Mouse (Mus musculus) C2C12 (cell line): Measurements from ENCODE around the gene Cdyl2. TPM values are rescaled to one million over a fixed set of nuclear protein-coding genes. Genes with fewer than 3 reads are reported as not detected.

ENCODE experiments used
- H3K27me3 ChIP-seq: one replicate; pipeline ENCODE4 v1.6.1; 2011; ENCODE audit not compliant: control insufficient read depth, insufficient read depth, insufficient read length
- H3K36me3 ChIP-seq: one replicate; pipeline ENCODE4 v1.6.1; 2011; ENCODE audit not compliant: control insufficient read depth, insufficient read depth
- H3K4me3 ChIP-seq: one replicate; pipeline ENCODE4 v1.5.1; 2011; ENCODE audit warnings: mild to moderate bottlenecking, control low read depth; ENCODE audit not compliant: poor library complexity, insufficient read depth, severe bottlenecking
- H3K79me2 ChIP-seq: one replicate; pipeline ENCODE4 v1.6.1; 2011; ENCODE audit not compliant: control insufficient read depth, insufficient read depth
- H3K79me3 ChIP-seq: one replicate; pipeline ENCODE4 v1.6.1; 2011; ENCODE audit warnings: low read depth, control low read depth
- H3ac ChIP-seq: one replicate; pipeline ENCODE3; 2011; ENCODE audit warnings: low read depth; ENCODE audit not compliant: control insufficient read depth, insufficient read length
- CEBPB ChIP-seq: IDR thresholded peaks from one replicate; pipeline ENCODE4 v1.6.1; 2011; ENCODE audit warnings: low read depth, mild to moderate bottlenecking, control low read depth, moderate library complexity
- CTCF ChIP-seq: IDR thresholded peaks from one replicate; pipeline ENCODE4 v1.5.1; 2011; ENCODE audit not compliant: control insufficient read depth, insufficient read depth, insufficient read length
- FOSL1 ChIP-seq: IDR thresholded peaks from one replicate; pipeline ENCODE4 v1.8.0; 2011; ENCODE audit warnings: mild to moderate bottlenecking, low read length; ENCODE audit not compliant: poor library complexity, insufficient read depth, severe bottlenecking
- MAX ChIP-seq: IDR thresholded peaks from one replicate; pipeline ENCODE4 v1.6.1; 2011; ENCODE audit warnings: mild to moderate bottlenecking, control low read depth
- MYOD1 ChIP-seq: IDR thresholded peaks from one replicate; pipeline ENCODE4 v1.6.1; 2011; ENCODE audit warnings: low read depth; ENCODE audit not compliant: control insufficient read depth, insufficient read length
- MYOG ChIP-seq: IDR thresholded peaks from one replicate; pipeline ENCODE4 v1.6.1; 2011; ENCODE audit not compliant: control insufficient read depth, insufficient read length; ENCODE audit errors: extremely low read depth
- USF1 ChIP-seq: IDR thresholded peaks from one replicate; pipeline ENCODE4 v1.6.1; 2011; ENCODE audit warnings: low read depth, mild to moderate bottlenecking, control low read depth, moderate library complexity
- polyA plus RNA-seq: library from polyadenylated mRNA; unstranded; fragments of >200 nt; fragmentation: generic; extraction: Trizol; gene quantifications from one replicate; pipeline ENCODE4 v1.2.1, GENCODE M21; 2012; ENCODE audit warnings: missing spikeins

Gene Cdyl2
- polyA plus RNA-seq, 1 experiment, result 0.35 TPM

DNA sequence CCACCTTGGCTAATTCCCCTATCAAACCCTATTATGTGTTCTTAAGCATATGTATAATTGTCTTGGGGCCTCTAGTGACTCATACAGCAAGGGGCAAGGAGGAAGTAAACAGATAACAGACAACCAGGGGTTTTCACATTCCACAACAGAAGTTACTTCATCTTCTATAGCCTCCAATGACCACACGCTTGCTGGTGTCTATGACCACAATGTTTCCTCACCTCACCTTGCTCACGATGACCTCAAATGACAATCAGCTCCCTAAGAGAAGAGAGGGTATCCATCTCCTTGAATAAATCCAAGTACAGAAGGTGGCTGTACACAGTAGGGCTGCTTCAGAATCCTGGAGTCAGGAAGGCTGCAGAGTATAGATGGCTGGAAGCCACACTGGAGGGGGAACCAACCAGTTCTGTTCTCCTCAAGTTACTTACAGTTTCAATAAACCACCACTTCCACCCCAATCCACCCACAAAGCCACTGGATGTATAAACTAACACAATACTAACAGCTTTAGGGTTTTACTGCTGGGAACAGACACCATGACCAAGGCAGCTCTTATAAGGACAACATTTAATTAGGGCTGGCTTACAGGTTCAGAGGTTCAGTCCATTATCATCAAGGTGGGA, 104.8 kb downstream of the Cdyl2 start:
- H3K27me3 ChIP-seq, result no peaks in the 10 kb centered on the region
- no peaks in the 10 kb centered on the region for H3K36me3 ChIP-seq
- no peak overlapping the region for H3K4me3 ChIP-seq
- no peaks in the 10 kb centered on the region for H3K79me3 ChIP-seq
- H3ac ChIP-seq, result no peak overlapping the region
- no peak for TF ChIP-seq CTCF
- no peak for TF ChIP-seq MAX
- no peak for TF ChIP-seq USF1
- no peak for TF ChIP-seq FOSL1
- no peaks in the 10 kb centered on the region for H3K79me2 ChIP-seq

DNA sequence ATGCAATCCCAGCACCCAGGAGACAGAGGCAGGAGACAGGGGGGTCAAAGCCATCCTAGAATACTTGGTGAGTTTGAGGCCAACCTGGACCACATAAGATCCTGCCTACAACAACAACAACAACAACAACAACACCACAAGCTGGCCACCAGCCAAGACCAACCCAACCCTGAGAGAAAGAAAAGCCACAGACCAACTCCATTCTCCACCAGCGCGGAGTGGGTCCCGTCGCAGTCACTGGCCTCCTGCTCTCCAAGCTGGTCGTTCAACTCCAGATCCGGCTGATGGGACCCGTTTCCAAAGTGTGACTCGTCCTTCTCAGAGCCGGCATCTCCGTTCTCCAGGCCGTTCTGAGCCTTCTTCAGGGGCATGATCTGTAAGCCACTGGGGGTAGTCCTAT, 109.2 kb downstream of the Cdyl2 start:
- no peak overlapping the region for H3K4me3 ChIP-seq
- H3K79me2 ChIP-seq, result no peaks in the 10 kb centered on the region
- no peaks in the 10 kb centered on the region for H3K27me3 ChIP-seq
- H3ac ChIP-seq, result no peak overlapping the region
- TF ChIP-seq CTCF (no peak), MAX (no peak)
- no peaks in the 10 kb centered on the region for H3K79me3 ChIP-seq
- H3K36me3 ChIP-seq, result no peaks in the 10 kb centered on the region

DNA sequence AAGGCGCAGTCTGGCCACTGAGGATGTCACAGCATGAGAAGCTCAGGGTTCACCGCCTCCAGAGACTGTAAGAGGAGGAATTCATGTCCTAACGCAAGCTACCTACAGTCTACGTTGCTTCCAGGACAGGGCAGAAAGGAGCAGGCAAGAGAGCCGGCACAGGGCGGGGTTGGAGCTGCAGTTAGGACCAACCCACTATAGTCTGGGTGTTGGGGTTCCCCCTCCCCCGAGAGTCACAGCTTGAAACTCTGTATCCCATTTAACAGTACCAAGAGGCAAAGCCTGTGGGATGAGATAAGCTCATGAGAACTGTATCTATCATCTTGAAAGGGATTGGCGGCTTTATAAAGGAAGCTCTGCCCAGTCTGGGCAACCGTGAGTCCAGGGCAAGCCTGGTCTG, 110.5 kb downstream of the Cdyl2 start:
- TF ChIP-seq CTCF (no peak), MAX (no peak), CEBPB (no peak), FOSL1 (no peak), MYOD1 (no peak), MYOG (no peak), USF1 (no peak)
- no peaks in the 10 kb centered on the region for H3K36me3 ChIP-seq
- H3K79me2 ChIP-seq, result no peaks in the 10 kb centered on the region
- H3K27me3 ChIP-seq, result no peaks in the 10 kb centered on the region
- no peaks in the 10 kb centered on the region for H3K79me3 ChIP-seq
- no peak overlapping the region for H3K4me3 ChIP-seq
- H3ac ChIP-seq, result no peak overlapping the region

DNA sequence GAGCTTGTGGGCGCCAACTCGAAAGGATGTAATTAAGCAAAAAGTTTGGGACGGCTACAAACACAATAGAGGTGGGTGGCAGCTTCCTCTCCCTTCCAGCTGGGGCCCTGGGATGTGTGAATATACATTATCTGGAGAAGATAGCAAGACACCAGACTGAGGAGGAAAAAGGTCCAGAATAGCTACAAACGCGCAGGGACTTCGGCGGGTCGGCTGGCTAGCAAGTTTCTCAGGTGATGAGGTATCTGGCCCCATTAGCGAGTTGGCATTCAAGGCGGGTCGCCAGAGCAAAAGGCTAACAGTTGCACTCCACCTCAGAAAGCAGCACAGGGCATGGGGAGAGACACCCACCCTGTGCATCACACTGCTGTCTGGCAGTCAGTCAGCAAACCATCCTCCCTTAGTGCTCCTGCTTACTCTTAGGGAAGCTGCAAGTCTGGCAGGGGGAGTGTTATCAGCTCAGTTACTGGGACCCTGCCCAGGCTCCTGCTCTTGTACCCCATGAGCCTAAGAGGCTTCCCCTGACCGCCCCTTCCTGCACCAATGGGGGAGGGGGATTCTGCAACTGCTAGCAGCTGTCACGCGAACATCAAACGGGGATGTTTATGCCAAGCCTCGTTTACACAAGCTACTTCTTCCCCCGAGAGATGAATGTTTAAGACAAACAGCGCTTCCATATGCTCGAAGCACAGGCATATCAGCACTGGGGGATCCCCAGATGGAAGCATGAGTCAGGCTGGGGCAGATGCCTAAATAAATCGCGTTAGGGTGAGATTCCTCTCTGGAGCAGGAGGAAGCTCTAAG, 111.4 kb downstream of the Cdyl2 start:
- H3K4me3 ChIP-seq, result no peak overlapping the region
- H3K36me3 ChIP-seq, result no peaks in the 10 kb centered on the region
- H3K79me3 ChIP-seq, result no peaks in the 10 kb centered on the region
- no peaks in the 10 kb centered on the region for H3K79me2 ChIP-seq
- no peak for TF ChIP-seq MAX
- TF ChIP-seq MYOD1, result no peak
- no peak for TF ChIP-seq CEBPB
- no peak for TF ChIP-seq FOSL1
- no peak for TF ChIP-seq CTCF
- TF ChIP-seq MYOG, result no peak
- no peak for TF ChIP-seq USF1
- H3ac ChIP-seq, result no peak overlapping the region
- no peaks in the 10 kb centered on the region for H3K27me3 ChIP-seq

DNA sequence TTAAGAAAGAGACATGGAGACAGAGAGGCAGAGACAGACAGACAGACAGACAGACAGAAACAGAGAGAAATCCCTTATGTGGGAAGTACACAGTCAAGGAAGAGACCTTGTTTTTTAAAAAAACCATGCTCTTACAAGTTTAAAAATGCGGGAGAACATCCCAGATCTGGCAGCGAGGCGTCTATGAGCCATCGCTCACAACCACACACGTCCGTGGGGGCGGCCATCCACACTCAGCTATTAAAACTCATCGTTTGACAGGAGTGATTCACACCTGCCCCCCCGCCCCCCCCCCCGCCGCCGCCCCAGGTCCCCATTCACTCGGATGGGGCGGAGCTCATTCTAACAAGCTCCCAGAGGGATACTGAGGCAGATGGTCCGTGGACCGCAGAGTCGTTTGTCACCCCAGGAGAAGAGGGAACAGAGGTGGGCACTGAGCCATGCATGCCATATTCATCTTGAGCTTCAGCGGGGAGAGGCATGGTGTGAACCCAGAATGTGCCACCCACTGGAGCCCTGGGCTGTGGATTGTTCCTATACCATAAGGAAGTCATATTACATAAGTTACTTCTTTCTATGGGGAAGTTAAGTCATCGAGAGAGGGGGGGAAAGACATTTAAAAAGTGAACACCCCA, 113.0 kb downstream of the Cdyl2 start:
- TF ChIP-seq USF1, result no peak
- no peak for TF ChIP-seq MYOG
- TF ChIP-seq CEBPB, result no peak
- TF ChIP-seq MAX, result no peak
- TF ChIP-seq CTCF, result no peak
- no peak for TF ChIP-seq MYOD1
- TF ChIP-seq FOSL1, result no peak
- Histone ChIP-seq H3K27me3 (no peaks in the 10 kb centered on the region), H3K79me2 (no peaks in the 10 kb centered on the region), H3ac (no peak overlapping the region), H3K4me3 (no peak overlapping the region), H3K36me3 (no peaks in the 10 kb centered on the region), H3K79me3 (no peaks in the 10 kb centered on the region)

DNA sequence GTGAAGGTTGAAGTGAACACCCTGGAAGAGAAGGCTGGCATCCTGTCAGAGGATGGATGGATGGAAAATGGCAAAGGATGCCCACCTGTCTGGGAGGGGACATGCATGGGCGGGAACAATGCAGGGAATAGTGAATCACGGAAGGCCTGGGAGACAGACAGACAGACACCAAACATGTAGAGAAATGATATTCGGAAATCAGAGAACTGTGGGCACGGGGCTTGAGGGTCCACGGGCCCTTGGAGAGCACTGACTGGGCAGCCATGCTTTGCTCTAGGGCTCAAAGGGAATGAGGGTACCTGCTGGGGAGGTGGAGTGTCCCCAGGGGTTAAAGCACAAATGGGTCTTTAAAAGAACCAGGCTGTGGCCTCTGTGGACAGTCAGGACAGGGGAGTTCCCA, 113.6 kb downstream of the Cdyl2 start:
- Histone ChIP-seq H3K4me3 (no peak overlapping the region), H3K79me2 (no peaks in the 10 kb centered on the region), H3K27me3 (no peaks in the 10 kb centered on the region), H3K79me3 (no peaks in the 10 kb centered on the region), H3K36me3 (no peaks in the 10 kb centered on the region), H3ac (no peak overlapping the region)
- no peak for TF ChIP-seq CTCF
- TF ChIP-seq CEBPB, result no peak
- no peak for TF ChIP-seq MAX
- no peak for TF ChIP-seq FOSL1
- no peak for TF ChIP-seq USF1
- no peak for TF ChIP-seq MYOG
- TF ChIP-seq MYOD1, result no peak
